Mouse (Mus musculus): ENCODE results near the gene Lrrc66.

- TF ChIP-seq CTCF (IDR thresholded peaks at IDR 0.05), result no peak
- no peak for TF ChIP-seq EP300 (IDR thresholded peaks at IDR 0.05)
Observed at GRCm38 (mm10) chr5:73604964-73605363, 27.4 kb downstream of the Lrrc66 start.

Data from lung, postnatal 0 days (tissue).